Mouse (Mus musculus): ENCODE data around the gene 4930579F01Rik.
"Not testable (repeated sequence)": the region's sequence is repeated elsewhere in the genome, so short reads cannot be mapped to it uniquely, and the experiment has no call there.

4930579F01Rik gene

GRCm38 (mm10) chr3:138144642-138145171 lies 48.9 kb downstream of the 4930579F01Rik start, which contains the start of gene Mttp:
Mttp (minus strand) TSS chr3:138144968.
- peak; percentile 77 to 81 for DNase-seq (ENCODE audit: low spot score in 2 of 2)

GRCm38 (mm10) chr3:138144060-138144641 lies 49.5 kb downstream of the 4930579F01Rik start:
- DNase-seq (ENCODE audit: low spot score in 2 of 2), result peak in 1 of 2 experiments; percentile 1

GRCm38 (mm10) chr3:138143315-138144059 lies 50.1 kb downstream of the 4930579F01Rik start, which contains the start of gene Trmt10a:
Trmt10a (plus strand) TSS chr3:138143448.
- DNase-seq (ENCODE audit: low spot score in 2 of 2), result peak; percentile 95 to 96

GRCm38 (mm10) chr3:138142733-138143314 lies 50.8 kb downstream of the 4930579F01Rik start:
- DNase-seq (ENCODE audit: low spot score in 2 of 2), result no peak

- no peak for DNase-seq (ENCODE audit: low spot score in 2 of 2)
Observed at GRCm38 (mm10) chr3:138142052-138142732, 51.4 kb downstream of the 4930579F01Rik start.

GRCm38 (mm10) chr3:138139663-138140062 lies 54.0 kb downstream of the 4930579F01Rik start:
- no peak for DNase-seq (ENCODE audit: low spot score in 2 of 2)

GRCm38 (mm10) chr3:138138146-138138545 lies 55.5 kb downstream of the 4930579F01Rik start:
- DNase-seq (ENCODE audit: low spot score in 2 of 2), result not testable (repeated sequence)

- DNase-seq (ENCODE audit: low spot score in 2 of 2), result no peak
Observed at GRCm38 (mm10) chr3:138134528-138134927, 59.1 kb downstream of the 4930579F01Rik start.

- no peak for DNase-seq (ENCODE audit: low spot score in 2 of 2)
Observed at GRCm38 (mm10) chr3:138133916-138134315, 59.7 kb downstream of the 4930579F01Rik start.

GRCm38 (mm10) chr3:138133463-138133862 lies 60.2 kb downstream of the 4930579F01Rik start:
- DNase-seq (ENCODE audit: low spot score in 2 of 2), result no peak

- DNase-seq (ENCODE audit: low spot score in 2 of 2), result no peak
Observed at GRCm38 (mm10) chr3:138131168-138131567, 62.5 kb downstream of the 4930579F01Rik start.

- DNase-seq (ENCODE audit: low spot score in 2 of 2), result no peak
Observed at GRCm38 (mm10) chr3:138130692-138131091, 62.9 kb downstream of the 4930579F01Rik start.

GRCm38 (mm10) chr3:138129110-138129509 lies 64.5 kb downstream of the 4930579F01Rik start:
- DNase-seq (ENCODE audit: low spot score in 2 of 2), result no peak

- no peak for DNase-seq (ENCODE audit: low spot score in 2 of 2)
Observed at GRCm38 (mm10) chr3:138123842-138124241, 69.8 kb downstream of the 4930579F01Rik start.

- DNase-seq (ENCODE audit: low spot score in 2 of 2), result no peak
Observed at GRCm38 (mm10) chr3:138121461-138121860, 72.2 kb downstream of the 4930579F01Rik start.

GRCm38 (mm10) chr3:138119444-138120105 lies 74.0 kb downstream of the 4930579F01Rik start:
- DNase-seq (ENCODE audit: low spot score in 2 of 2), result no peak

- no peak for DNase-seq (ENCODE audit: low spot score in 2 of 2)
Observed at GRCm38 (mm10) chr3:138118831-138119230, 74.8 kb downstream of the 4930579F01Rik start.

GRCm38 (mm10) chr3:138118392-138118791 lies 75.2 kb downstream of the 4930579F01Rik start:
- no peak for DNase-seq (ENCODE audit: low spot score in 2 of 2)

- DNase-seq (ENCODE audit: low spot score in 2 of 2), result no peak
Observed at GRCm38 (mm10) chr3:138116871-138117270, 76.8 kb downstream of the 4930579F01Rik start.

- DNase-seq (ENCODE audit: low spot score in 2 of 2), result no peak
Observed at GRCm38 (mm10) chr3:138114106-138114505, 79.5 kb downstream of the 4930579F01Rik start.

All from natural killer cell, adult 2 months (primary cell).